Mouse (Mus musculus): ENCODE data around the gene Dmrta1.

GRCm38 (mm10) chr4:89692780-89693179 lies 13.5 kb downstream of the Dmrta1 start:
- peak; percentile 42; the same call in 1 of the 2 replicates for TF ChIP-seq CTCF (IDR thresholded peaks at IDR 0.05; ENCODE audit: low read depth, low read length)
- TF ChIP-seq POLR2A (IDR thresholded peaks at IDR 0.05; ENCODE audit: extremely low read depth, insufficient read depth, low read length) = no peak

Data from liver, adult 2 months (tissue).